Mouse (Mus musculus): ENCODE data around the gene Olfr26.

- TF ChIP-seq CTCF (IDR thresholded peaks at IDR 0.05) (no peak), POLR2A (IDR thresholded peaks at IDR 0.05; ENCODE audit: insufficient read depth, low read depth, low read length) (no peak)
These were observed 40.5 kb upstream of the Olfr26 start, which contains the start of gene Olfr922 for GRCm38 (mm10) chr9:38814314-38814713.
